Mouse (Mus musculus) CH12.LX (cell line): ENCODE data around the gene Tshz2.

Source experiments
- EP300 ChIP-seq: IDR thresholded peaks from 2 replicates; pipeline ENCODE4 v1.6.1; 2011; ENCODE audit warnings: low read length, improper control_type of control experiment
- KAT2A ChIP-seq: IDR thresholded peaks from 2 replicates; pipeline ENCODE4 v1.6.1; 2012; ENCODE audit warnings: low read length, improper control_type of control experiment, inconsistent platforms; ENCODE audit not compliant: insufficient replicate concordance
- POLR2A ChIP-seq: IDR thresholded peaks from 2 replicates; pipeline ENCODE4 v1.6.1; 2011; ENCODE audit warnings: low read depth, mild to moderate bottlenecking, improper control_type of control experiment, low read length
- USF1 ChIP-seq: IDR thresholded peaks from 2 replicates; pipeline ENCODE4 v1.6.1; 2014; ENCODE audit warnings: low read depth, mild to moderate bottlenecking, inconsistent platforms, low read length, improper control_type of control experiment
- USF2 ChIP-seq: conservative IDR thresholded peaks from 2 replicates; pipeline ENCODE4 v1.6.1; 2011; ENCODE audit warnings: low read depth, low read length, improper control_type of control experiment
- ZKSCAN1 ChIP-seq: IDR thresholded peaks from 2 replicates; pipeline ENCODE4 v1.6.1; 2012; ENCODE audit warnings: low read depth, inconsistent platforms, low read length, improper control_type of control experiment, borderline replicate concordance

- no peak for TF ChIP-seq EP300
- TF ChIP-seq USF1: no peak
- no peak for TF ChIP-seq USF2
- TF ChIP-seq KAT2A: no peak
- TF ChIP-seq POLR2A: no peak
- TF ChIP-seq ZKSCAN1: no peak
Observed at GRCm38 (mm10) chr2:169600163-169600562, 32.6 kb upstream of the Tshz2 start.
